Mouse (Mus musculus): ENCODE results near the gene Gpc3. TPM values are rescaled to one million over a fixed set of nuclear protein-coding genes. Genes with fewer than 3 reads are reported as not detected.

The Gpc3 gene
- polyA plus RNA-seq, 1 experiment = not detected

DNA sequence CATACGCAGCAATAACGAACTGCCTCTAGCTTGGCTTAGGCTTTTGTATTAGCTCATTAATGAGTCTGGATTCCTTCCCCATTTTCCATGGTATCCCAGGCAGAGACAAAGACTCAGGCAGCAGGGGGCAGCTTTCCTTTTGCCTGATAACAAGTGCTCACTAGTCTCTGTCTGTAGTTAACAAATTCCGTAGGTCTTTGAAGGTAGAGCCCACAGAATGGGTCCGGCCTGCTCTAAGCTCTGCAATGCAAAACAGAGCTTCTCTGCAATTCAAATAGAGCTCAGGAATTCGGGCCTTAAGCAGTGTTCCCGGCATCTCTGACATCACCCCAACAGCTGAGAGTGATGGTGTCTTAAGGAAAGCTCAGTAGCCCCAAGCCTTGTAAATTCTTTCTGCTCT is 265.0 kb downstream of the Gpc3 start:
- Histone ChIP-seq H3K27ac (ENCODE audit: insufficient read depth, low read depth, low read length) (no peak overlapping the region), H3K4me1 (ENCODE audit: control insufficient read depth, insufficient read depth, low read length) (no peaks in the 10 kb centered on the region), H3K4me3 (ENCODE audit: insufficient read depth, low read depth, low read length) (no peak overlapping the region)
- TF ChIP-seq POLR2A (IDR thresholded peaks at IDR 0.05; ENCODE audit: insufficient read depth, low read depth, low read length) (no peak), CTCF (IDR thresholded peaks at IDR 0.05; ENCODE audit: insufficient read depth, low read depth, low read length) (no peak)
- WGBS = 62% methylated on average over 6 of the region's 6 CpGs

DNA sequence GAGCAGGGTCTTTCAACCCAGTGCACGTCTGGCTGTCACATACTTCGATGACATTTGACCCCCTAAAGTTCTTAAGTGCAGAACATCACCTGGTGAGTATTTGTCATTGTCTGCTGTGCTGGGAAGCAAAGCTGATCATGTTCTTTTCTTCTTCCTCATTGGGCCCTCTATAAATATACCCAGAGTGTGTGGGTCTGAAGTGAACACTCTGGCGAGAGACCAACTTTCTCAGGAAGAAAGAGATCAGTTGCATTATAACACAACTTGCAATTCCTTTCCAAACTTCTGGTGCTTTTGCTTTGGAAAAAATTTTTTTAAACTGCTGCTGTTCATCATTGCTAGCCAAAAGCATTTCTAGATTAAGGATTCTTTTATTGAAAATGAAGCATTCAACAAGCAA is 269.7 kb downstream of the Gpc3 start:
- Histone ChIP-seq H3K27ac (ENCODE audit: insufficient read depth, low read depth, low read length) (no peak overlapping the region), H3K4me1 (ENCODE audit: control insufficient read depth, insufficient read depth, low read length) (no peaks in the 10 kb centered on the region), H3K4me3 (ENCODE audit: insufficient read depth, low read depth, low read length) (no peak overlapping the region)
- TF ChIP-seq POLR2A (IDR thresholded peaks at IDR 0.05; ENCODE audit: insufficient read depth, low read depth, low read length) (no peak), CTCF (IDR thresholded peaks at IDR 0.05; ENCODE audit: insufficient read depth, low read depth, low read length) (no peak)
- WGBS = 83% methylated on average over 3 of the region's 3 CpGs

- no peaks in the 10 kb centered on the region for H3K4me1 ChIP-seq (ENCODE audit: control insufficient read depth, insufficient read depth, low read length)
- no peak overlapping the region for H3K27ac ChIP-seq (ENCODE audit: insufficient read depth, low read depth, low read length)
- no peak overlapping the region for H3K4me3 ChIP-seq (ENCODE audit: insufficient read depth, low read depth, low read length)
- no peak for TF ChIP-seq POLR2A (IDR thresholded peaks at IDR 0.05; ENCODE audit: insufficient read depth, low read depth, low read length)
- TF ChIP-seq CTCF (IDR thresholded peaks at IDR 0.05; ENCODE audit: insufficient read depth, low read depth, low read length) = no peak
- WGBS = 72% methylated on average over 3 of the region's 3 CpGs
Measured at GRCm38 (mm10) chrX:52340251-52340650, 273.5 kb downstream of the Gpc3 start.

DNA sequence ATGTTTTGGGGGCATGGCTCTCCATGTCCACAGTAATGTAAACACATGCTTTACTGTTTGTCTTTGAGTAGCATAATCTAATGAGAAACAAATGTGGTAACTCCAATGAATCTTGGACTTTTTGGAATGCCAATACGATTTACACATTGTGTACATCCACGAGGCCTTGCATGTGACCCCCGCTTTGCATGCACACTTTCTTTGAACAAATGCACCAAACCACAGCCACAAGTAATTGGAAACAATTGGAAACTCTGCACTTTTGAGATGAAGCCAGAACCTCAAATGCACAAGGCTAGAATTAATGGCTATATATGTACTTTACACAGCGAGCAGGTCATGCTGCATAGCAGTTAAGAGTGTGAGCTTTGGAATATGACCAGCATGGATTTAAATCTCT is 292.0 kb downstream of the Gpc3 start:
- TF ChIP-seq CTCF (IDR thresholded peaks at IDR 0.05; ENCODE audit: insufficient read depth, low read depth, low read length) (no peak), POLR2A (IDR thresholded peaks at IDR 0.05; ENCODE audit: insufficient read depth, low read depth, low read length) (no peak)
- Histone ChIP-seq H3K4me3 (ENCODE audit: insufficient read depth, low read depth, low read length) (no peak overlapping the region), H3K27ac (ENCODE audit: insufficient read depth, low read depth, low read length) (no peak overlapping the region), H3K4me1 (ENCODE audit: control insufficient read depth, insufficient read depth, low read length) (no peaks in the 10 kb centered on the region)
- WGBS = 82% methylated on average over 4 of the region's 4 CpGs

- H3K27ac ChIP-seq (ENCODE audit: insufficient read depth, low read depth, low read length) = no peak overlapping the region
- 74% methylated on average over 4 of the region's 4 CpGs for WGBS
- no peak overlapping the region for H3K4me3 ChIP-seq (ENCODE audit: insufficient read depth, low read depth, low read length)
- TF ChIP-seq POLR2A (IDR thresholded peaks at IDR 0.05; ENCODE audit: insufficient read depth, low read depth, low read length) (no peak), CTCF (IDR thresholded peaks at IDR 0.05; ENCODE audit: insufficient read depth, low read depth, low read length) (no peak)
- H3K4me1 ChIP-seq (ENCODE audit: control insufficient read depth, insufficient read depth, low read length) = no peaks in the 10 kb centered on the region
Measured at GRCm38 (mm10) chrX:52320653-52321052, 293.1 kb downstream of the Gpc3 start.

DNA sequence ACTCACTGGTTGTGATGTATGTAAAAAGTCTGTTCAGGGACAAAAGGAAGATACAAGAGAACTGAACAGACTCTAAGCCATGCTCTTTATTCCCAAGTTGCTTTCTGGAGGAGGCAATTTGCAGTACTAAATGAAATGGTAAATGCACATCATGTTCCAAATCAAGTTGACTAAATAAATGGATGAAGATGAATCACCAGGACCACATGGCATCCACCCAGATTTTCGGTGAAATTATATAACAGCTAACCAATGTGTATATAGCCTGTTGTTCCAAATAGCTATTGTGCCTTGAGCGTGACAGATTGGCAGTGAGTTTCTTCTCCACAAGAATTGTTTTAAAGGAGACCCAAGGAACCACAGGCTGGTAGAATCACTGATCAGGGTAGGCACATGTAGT is 302.8 kb downstream of the Gpc3 start:
- TF ChIP-seq POLR2A (IDR thresholded peaks at IDR 0.05; ENCODE audit: insufficient read depth, low read depth, low read length) (no peak), CTCF (IDR thresholded peaks at IDR 0.05; ENCODE audit: insufficient read depth, low read depth, low read length) (no peak)
- 59% methylated on average over 2 of the region's 2 CpGs for WGBS
- Histone ChIP-seq H3K27ac (ENCODE audit: insufficient read depth, low read depth, low read length) (no peak overlapping the region), H3K4me1 (ENCODE audit: control insufficient read depth, insufficient read depth, low read length) (no peaks in the 10 kb centered on the region), H3K4me3 (ENCODE audit: insufficient read depth, low read depth, low read length) (no peak overlapping the region)

GRCm38 (mm10) chrX:52305226-52305625 is 308.5 kb downstream of the Gpc3 start:
- H3K4me3 ChIP-seq (ENCODE audit: insufficient read depth, low read depth, low read length) = no peak overlapping the region
- H3K27ac ChIP-seq (ENCODE audit: insufficient read depth, low read depth, low read length) = no peak overlapping the region
- H3K4me1 ChIP-seq (ENCODE audit: control insufficient read depth, insufficient read depth, low read length) = no peaks in the 10 kb centered on the region
- TF ChIP-seq CTCF (IDR thresholded peaks at IDR 0.05; ENCODE audit: insufficient read depth, low read depth, low read length) (no peak), POLR2A (IDR thresholded peaks at IDR 0.05; ENCODE audit: insufficient read depth, low read depth, low read length) (no peak)
- WGBS = 55% methylated on average over 4 of the region's 4 CpGs

GRCm38 (mm10) chrX:52288792-52289191 is 325.0 kb downstream of the Gpc3 start:
- Histone ChIP-seq H3K27ac (ENCODE audit: insufficient read depth, low read depth, low read length) (no peak overlapping the region), H3K4me1 (ENCODE audit: control insufficient read depth, insufficient read depth, low read length) (no peaks in the 10 kb centered on the region), H3K4me3 (ENCODE audit: insufficient read depth, low read depth, low read length) (no peak overlapping the region)
- TF ChIP-seq CTCF (IDR thresholded peaks at IDR 0.05; ENCODE audit: insufficient read depth, low read depth, low read length) = no peak
- TF ChIP-seq POLR2A (IDR thresholded peaks at IDR 0.05; ENCODE audit: insufficient read depth, low read depth, low read length) = no peak
- 28% methylated on average over 1 of the region's 1 CpGs for WGBS

DNA sequence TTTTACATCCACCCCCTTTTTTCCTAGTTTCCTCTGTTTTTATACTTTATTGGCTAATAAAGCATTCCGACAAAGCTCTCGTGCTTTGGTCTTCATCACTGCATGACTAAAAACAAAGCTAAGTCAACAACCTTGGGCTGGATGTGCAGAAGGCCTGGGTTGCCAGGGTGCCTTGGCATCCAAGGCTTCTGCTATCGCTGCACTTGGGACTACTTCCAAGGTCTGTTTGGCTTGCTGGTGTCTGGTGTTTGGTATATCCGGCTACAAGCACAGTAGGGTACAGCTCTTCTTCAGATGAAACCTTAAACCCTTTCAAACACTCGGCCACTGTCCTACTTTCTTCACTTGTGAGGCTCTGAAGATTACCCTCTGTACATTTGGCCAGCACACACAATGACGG is 325.8 kb downstream of the Gpc3 start:
- WGBS = 74% methylated on average over 6 of the region's 6 CpGs
- Histone ChIP-seq H3K4me3 (ENCODE audit: insufficient read depth, low read depth, low read length) (no peak overlapping the region), H3K27ac (ENCODE audit: insufficient read depth, low read depth, low read length) (no peak overlapping the region), H3K4me1 (ENCODE audit: control insufficient read depth, insufficient read depth, low read length) (no peaks in the 10 kb centered on the region)
- TF ChIP-seq POLR2A (IDR thresholded peaks at IDR 0.05; ENCODE audit: insufficient read depth, low read depth, low read length) = no peak
- no peak for TF ChIP-seq CTCF (IDR thresholded peaks at IDR 0.05; ENCODE audit: insufficient read depth, low read depth, low read length)

GRCm38 (mm10) chrX:52282070-52282469 is 331.7 kb downstream of the Gpc3 start:
- no peaks in the 10 kb centered on the region for H3K4me1 ChIP-seq (ENCODE audit: control insufficient read depth, insufficient read depth, low read length)
- TF ChIP-seq POLR2A (IDR thresholded peaks at IDR 0.05; ENCODE audit: insufficient read depth, low read depth, low read length) = no peak
- TF ChIP-seq CTCF (IDR thresholded peaks at IDR 0.05; ENCODE audit: insufficient read depth, low read depth, low read length) = no peak
- WGBS = 84% methylated on average over 4 of the region's 4 CpGs
- H3K4me3 ChIP-seq (ENCODE audit: insufficient read depth, low read depth, low read length) = no peak overlapping the region
- no peak overlapping the region for H3K27ac ChIP-seq (ENCODE audit: insufficient read depth, low read depth, low read length)

Measured in olfactory bulb, adult 2 months (tissue).